Mouse (Mus musculus) lung, postnatal 4 days (tissue): Measurements from ENCODE around the gene Pdgfb.

Source experiments
- DNase-seq, 2 experiments: peaks; one replicate each; pipeline ENCODE4 v3.0.0; 2021

Pdgfb gene

DNA sequence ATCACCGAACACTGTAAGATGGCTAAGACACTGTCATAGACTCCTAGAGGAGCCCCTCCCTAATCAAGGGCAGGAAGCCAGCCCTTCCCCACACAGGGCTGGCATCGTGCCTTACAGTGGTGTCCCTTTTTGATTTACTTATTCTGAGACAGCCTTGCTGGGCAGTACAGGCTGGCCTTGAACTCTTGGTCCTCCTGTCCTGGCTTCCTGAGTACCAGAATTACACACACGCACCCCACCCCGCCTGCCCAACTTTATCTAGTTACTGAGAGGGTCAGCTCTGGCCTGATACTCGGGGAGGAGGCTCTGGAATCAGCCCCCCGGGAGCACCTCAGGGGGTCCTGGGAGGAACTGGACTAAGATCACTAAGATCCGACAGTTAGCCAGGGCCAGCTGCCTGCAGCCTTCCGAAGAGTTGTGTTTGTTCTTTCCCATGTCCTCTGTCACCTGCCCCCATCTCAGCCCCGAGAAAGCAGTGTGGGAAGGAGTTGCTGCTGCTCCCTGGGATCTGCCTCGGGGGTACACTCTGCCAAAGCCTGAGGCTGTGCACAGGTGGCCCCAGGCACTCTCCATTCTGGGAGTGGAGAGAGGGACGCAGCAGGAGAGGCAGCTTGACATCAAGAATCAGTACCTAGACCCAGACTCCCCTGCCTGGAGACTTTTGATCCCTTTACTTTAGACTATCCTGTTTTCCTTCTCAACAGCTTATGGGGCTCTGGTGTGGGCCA, 62.1 kb downstream of the Pdgfb start:
- DNase-seq: peak; percentile 79 to 88

DNA sequence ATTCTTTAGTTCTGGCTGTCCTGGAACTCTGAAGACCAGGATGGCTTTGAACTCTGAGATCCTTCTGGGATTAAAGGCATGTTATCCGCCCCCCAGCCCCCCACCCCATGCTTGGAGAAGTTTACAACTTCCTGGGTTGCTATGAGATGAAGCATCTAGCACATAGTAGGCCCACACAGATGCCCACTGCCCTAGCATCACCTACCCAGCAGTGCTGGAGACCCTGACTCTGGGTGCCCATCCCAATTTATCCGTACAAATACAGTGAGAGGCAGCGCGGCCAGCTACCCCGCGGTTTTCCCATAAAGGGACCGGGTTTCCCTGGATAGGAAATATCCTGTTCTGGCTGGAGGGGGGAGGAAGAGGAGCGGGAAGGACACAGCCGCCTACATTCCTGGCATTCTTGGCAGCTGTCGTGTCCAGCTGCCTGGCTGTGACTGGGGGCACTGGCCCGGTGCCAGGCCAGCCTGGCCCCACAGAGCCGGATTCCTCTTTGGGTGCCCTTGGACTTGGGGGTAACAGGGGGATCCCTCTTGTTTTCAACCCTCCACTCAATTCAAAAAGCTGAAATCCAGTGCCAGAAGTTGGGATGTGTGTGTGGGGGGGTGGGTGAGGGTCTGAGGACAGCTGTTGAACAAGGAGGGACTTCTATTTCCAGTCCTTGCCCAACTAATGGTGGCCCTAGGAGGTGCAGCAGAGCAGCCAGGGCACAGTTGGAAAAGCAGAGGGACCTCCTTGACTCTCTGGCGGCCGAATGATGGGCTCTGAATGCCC, 62.9 kb downstream of the Pdgfb start:
- DNase-seq: peak; percentile 77 to 91

- DNase-seq: no peak
Measured at GRCm38 (mm10) chr15:79951226-79951625, 63.6 kb downstream of the Pdgfb start.

DNA sequence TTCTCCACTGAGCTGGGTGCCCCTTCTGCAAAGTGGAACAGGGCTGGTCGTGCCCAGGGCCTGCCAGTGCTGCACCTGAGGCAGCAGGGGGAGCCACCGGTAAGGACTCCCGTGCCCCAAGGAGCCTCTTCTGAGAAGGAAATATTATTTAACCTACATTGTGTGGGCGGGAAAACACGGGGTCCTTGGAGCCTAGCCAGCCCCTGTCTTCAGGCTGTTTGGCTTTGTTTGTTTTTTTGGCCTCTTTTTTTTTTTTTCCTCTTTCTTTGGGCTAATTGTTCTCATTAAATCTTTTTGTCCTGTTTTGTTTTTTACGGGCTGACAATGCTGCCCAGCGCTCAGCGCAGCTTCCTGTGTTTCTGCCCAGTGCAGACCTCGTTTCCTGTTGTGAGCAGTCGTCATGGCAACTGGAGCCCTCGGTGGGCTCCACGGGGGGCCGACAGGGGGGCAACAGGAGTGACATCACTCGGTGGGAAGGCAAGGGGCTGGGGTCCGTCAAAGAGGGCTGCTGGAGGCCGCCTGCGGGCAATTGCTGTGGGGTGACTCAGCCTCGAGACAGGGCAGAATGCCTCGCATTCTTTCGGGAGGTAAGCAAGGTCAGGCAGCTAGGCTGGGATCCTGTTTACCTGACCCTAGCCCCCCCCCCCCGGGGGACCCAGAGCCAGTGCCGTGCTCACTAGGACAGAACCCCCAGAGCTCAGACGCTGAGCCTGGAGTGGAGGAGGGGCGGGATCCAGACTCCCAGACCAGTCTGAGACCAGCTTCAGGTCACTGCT, 64.3 kb downstream of the Pdgfb start:
- DNase-seq: peak; percentile 83 to 85

- no peak for DNase-seq
Measured at GRCm38 (mm10) chr15:79947681-79948080, 67.1 kb downstream of the Pdgfb start.

GRCm38 (mm10) chr15:79946790-79947189, 68.0 kb downstream of the Pdgfb start:
- peak; percentile 48 to 61 for DNase-seq

- DNase-seq: peak; percentile 85 to 93
Measured at GRCm38 (mm10) chr15:79946022-79946421, 68.8 kb downstream of the Pdgfb start.
